Mouse (Mus musculus) brain, embryonic 14.5 days (tissue): ENCODE measurements at regions not wholly inside any gene's neighbourhood (a gene's known extent, or its start where the extent isn't known, plus 50 kb on each side); places are given as distances from the start of the nearest gene placed in this dataset.

Experiments
- CTCF ChIP-seq: fragments of 200-500 bp; IDR thresholded peaks from 2 replicates; pipeline ENCODE4 v1.5.1; 2012; ENCODE audit warnings: inconsistent platforms, mild to moderate bottlenecking, moderate library complexity, borderline replicate concordance; ENCODE audit not compliant: insufficient read depth, insufficient read length; ENCODE audit errors: extremely low read depth
- POLR2A ChIP-seq: fragments of 200-500 bp; IDR thresholded peaks from 2 replicates; pipeline ENCODE4 v1.6.1; 2012; ENCODE audit warnings: mild to moderate bottlenecking, inconsistent platforms, borderline replicate concordance; ENCODE audit not compliant: poor library complexity, insufficient read depth, insufficient read length, severe bottlenecking; ENCODE audit errors: extremely low read depth

GRCm38 (mm10) chr15:24429154-24429553 lies 984.4 kb downstream of the Basp1 start:
- TF ChIP-seq CTCF = no peak
- no peak for TF ChIP-seq POLR2A
